Mouse (Mus musculus) monocyte, adult 2 months (primary cell): ENCODE measurements at regions not wholly inside any gene's neighbourhood (a gene's known extent, or its start where the extent isn't known, plus 50 kb on each side); places are given as distances from the start of the nearest gene placed in this dataset.
"Not testable (repeated sequence)": the region's sequence is repeated elsewhere in the genome, so short reads cannot be mapped to it uniquely, and the experiment has no call there.

ENCODE experiments used
- DNase-seq, 2 experiments: peaks; one replicate each; pipeline ENCODE4 v3.0.0; 2022; ENCODE audit warnings: low spot score in 2 of 2, low read depth in 1 of 2

DNA sequence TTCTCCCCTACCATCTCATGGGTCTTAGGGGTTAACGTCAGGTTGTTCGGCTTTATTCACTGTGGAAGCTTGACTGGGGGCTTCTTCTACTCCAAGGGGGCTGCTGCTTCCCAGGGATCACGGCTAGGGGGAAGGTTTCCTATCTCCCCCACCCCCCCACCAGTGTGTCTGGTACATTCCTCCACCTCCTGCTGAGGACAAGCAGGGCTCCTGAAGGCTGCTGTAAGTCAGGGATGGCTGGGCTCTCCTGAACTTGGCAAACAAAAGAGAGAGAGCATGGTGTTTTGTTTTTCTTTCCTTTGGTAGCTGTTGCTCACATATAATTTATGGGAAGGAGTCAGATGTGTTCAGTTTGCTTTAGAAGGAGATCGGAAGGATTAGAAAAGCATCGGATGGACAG is 54.7 kb upstream of the Commd3 start:
- no peak for DNase-seq

DNA sequence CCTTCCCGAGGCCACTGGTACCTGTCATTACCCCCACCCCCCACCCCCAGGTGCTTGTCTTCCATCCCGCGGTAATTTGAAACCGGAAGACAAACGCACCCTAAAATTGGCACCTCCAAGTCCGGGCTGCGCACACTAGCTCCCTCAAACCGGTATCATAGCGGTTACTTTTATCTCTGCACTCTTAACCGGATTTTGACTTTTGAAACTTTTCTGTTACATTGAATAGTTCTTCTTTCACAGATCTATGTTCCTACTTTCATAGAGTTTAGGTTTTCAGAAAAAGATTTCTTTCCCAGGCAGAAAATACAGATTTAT is 62.4 kb upstream of the Commd3 start:
- DNase-seq, result no peak

DNA sequence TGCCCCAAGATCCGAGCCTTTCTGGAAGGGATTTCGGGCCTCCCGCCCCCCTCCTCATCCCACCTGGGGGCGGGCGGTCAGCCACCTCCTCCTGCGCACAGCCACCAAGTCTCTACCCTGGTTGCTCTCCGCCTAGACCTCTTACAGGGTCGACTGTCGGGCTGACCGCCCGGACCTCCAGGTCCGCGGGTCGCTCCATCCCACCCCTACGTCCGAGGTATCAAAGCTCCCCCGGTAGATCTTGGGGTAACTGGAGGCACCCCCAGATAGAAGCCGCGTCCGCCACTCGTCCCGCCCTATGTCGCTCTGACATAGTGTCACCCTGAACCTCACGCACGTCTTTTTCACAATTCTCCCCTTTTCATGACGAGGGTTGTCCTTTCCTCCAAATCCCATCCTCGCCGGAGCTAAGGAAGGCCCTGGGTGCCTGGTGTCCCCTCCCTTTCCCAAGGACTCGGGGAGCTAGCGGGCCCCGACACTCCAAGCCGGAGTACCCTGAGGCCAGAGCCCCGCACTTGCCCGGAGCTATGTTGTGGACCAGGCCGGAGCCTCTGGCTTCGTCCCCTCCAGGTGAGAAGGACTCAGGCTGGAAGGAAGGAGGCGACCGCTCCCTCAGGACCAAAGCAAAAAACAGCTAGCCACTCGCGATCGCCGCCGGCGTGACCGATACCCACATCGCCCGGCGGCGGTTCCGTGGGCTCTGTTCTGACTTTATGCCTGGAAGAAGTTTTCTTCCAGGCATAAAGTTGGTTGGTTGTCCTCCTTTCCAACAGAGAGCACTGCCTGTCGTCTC is 62.9 kb upstream of the Commd3 start:
- DNase-seq, result no peak

DNA sequence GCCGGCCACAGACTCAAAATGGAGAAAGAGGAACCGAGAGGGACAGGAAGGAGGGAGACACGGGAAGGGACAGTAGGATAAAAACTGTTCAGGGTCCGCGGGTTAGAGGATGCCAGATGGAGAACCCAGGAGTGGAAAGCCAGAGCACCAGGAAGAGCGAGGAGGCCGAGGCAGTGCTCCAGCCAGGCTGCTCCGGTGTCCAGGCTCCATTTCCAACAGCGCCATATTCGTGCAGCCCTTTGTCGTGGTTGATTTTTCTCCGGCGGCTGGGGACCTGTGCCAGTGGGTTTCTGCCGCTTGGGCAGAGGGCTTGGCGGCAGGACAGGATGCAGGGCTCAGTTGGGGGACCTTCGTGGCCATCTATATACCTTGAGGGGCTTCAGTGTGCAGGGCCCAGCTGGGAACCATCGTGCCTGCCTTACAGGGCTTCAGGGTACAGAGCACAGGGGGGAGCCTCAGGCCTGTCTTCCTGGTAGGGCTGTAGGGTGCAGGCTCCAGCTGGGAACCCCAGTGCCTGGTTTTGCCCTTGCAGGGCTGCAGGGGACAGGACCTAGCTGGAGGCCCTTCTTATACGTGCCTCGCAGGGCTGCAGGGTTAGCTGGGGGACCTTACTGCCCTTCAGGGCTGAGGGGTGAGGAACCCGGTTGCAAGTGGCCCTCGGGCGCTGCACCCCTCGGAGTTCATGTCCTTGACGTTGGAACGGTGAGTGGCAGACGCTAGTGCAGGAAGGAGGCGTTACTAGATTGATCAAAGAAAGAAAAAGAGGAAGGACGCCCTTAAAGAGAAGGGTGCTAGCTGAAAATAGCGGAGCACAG is 63.7 kb upstream of the Commd3 start:
- peak in 1 of 2 experiments; percentile 30 for DNase-seq

DNA sequence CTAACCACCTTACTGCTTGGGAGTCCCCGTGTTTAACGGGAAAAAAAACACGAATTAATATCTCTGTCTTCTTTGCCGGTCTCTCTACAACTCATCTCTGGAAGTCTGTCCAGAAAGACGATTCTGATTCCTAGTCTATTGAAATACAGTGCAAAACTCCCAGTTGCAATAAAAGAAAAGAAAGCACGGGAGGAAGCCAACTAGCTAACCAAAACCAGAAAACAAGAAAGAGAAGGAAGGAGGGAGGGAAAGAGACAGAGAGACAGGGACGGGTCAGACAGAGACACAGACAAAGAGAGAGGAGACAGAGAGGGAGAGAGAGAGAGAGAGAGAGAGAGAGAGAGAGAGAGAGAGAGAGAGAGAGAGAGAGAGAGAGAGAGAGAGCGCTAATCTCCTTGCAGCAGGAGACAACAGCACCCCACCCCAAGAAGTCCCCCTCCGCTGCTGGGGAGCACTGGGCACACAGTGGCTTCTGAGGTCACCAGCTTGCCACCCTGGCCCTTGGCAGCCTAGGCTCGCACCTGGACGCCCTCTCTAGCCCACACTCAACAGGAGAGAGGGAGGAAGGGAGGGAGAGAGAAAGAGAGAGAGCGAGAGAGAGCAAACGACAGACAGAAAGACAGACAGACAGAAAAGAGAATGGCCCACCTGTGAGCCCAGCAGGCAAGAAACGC is 64.5 kb upstream of the Commd3 start:
- peak in 1 of 2 experiments; percentile 13 for DNase-seq

- no peak for DNase-seq
These were observed 65.1 kb upstream of the Commd3 start for GRCm38 (mm10) chr2:18607088-18607487.

DNA sequence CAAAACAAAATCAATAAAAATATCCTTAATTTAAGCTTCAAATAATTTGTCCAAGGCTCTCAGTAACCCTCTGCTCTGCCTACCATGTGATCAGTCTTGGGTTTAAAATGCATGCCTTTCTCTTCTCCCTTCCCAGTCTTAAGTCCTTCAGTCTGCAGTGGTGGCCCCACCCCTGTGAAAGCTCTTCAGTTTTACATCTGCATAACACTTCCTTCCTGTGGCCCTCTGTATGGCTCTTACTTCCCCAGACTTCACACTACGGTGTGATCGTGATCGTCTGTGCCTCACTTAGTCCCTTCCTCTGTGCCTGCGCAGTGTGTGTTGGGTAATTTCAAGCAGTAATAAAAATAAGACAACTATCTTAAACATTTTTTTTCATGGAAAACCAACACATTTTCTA is 80.0 kb upstream of the Commd3 start:
- DNase-seq, result no peak

DNA sequence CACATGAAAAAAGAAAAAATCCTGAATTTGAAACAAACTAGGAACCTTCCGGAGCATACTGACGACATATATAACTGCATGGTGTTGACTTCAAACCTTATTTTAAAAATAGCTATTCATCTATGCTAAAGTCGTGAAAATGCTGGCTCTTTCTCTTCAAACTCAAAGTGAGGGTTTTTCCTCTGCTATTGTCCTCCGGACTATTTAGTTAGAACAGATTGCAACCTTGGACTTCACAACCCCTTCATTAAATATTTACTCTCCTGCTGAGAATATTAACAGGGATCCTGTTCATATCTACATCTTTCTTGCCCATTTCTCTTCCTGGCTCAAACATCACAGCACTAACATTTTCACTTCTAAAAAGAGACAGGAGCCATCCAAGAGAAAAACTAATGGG is 84.0 kb upstream of the Commd3 start:
- DNase-seq, result no peak

- DNase-seq, result no peak
These were observed 84.4 kb upstream of the Commd3 start for GRCm38 (mm10) chr2:18587746-18588231.

DNA sequence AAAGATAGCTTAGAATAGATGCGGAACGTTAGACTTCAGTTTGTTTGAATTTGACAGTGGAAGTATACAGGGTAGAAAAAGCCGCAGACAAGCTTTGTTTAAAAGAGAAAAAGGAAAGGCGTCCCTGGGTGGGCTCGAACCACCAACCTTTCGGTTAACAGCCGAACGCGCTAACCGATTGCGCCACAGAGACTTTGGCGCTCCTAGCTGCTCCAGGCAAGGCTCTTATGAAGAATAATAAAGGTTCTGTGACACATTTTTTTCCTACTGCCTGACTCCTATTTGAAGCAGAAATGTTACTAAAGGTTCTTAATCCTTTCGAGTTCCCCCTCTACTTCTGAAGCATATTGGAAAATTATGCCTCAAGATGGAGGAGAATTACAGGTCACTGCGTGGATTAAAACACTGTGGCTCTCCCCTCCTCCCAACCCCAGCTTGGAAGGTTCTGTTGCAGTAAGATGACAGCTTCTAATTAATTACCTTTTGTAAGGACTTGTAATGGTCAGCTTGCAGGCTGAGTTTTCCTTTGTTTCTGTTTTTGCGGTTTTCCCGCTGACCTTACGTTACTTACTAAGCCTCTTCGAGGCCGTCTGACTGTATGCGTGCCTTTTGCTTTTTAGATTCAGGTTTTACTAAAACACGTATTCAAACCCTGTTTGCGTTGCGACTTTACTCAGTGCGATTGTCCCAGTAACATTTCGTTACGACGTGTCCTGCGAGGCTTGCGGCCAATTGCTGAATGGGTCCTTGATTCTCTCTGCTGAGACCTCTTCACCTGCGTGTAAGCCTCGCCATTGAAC is 85.1 kb upstream of the Commd3 start:
- DNase-seq, result peak; percentile 31 to 59

- DNase-seq, result no peak
These were observed 86.4 kb upstream of the Commd3 start for GRCm38 (mm10) chr2:18585564-18586336.

- DNase-seq, result no peak
These were observed 114.1 kb upstream of the Commd3 start for GRCm38 (mm10) chr2:18558133-18558532.

DNA sequence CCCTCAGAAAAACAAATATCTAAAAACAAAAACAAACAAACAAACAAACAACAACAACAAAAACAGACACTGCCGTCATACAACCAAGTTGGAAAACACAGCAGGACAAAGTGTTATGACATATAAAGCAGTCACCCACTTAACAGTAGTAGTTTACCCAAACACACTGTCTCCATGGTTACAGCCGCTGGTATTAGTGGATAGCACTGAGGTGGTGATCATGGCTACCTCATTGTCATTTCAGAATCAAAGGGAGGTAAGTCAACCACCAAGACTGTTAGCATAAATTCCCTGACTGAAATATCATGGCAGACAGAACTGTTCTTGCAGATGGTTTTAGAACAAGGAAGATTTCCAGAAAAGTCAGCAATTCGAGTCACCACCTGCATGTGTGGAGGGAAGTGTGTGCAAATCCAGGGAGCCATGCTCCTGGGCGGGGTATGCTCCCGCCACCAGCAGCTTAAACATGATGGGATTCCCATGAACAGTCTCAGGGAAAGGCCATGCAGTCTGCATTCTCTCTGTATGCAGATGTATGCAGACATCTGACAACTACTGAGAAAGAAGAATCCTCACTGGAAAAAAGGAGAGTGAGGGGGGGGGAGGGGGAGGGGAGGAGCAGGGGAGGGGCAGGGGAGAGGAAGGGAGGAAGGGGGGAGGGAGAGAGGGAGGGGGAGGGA is 124.1 kb upstream of the Commd3 start:
- DNase-seq, result no peak

DNA sequence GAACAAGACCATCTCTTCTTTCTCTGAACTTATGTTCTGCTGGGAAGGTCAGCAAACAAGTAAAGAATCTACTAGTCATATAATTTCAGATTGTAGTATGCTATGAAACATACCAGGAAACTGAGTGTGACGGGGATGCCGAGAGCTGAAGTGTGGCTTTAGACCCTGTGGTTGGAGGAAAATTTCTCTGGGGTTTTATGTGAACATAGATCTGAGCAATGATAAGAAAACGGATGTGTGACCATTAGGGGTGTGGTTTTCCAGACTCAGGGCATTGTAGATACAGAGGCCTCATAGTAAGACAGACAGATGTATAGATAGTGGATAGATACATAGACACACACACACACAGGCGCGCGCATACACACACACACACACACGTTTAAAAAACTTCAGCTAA is 131.8 kb upstream of the Dnajc1 start:
- DNase-seq, result no peak

- no peak for DNase-seq
These were observed 131.3 kb upstream of the Dnajc1 start for GRCm38 (mm10) chr2:18523911-18524310.

GRCm38 (mm10) chr2:18513435-18513834 is 120.8 kb upstream of the Dnajc1 start:
- no peak for DNase-seq

DNA sequence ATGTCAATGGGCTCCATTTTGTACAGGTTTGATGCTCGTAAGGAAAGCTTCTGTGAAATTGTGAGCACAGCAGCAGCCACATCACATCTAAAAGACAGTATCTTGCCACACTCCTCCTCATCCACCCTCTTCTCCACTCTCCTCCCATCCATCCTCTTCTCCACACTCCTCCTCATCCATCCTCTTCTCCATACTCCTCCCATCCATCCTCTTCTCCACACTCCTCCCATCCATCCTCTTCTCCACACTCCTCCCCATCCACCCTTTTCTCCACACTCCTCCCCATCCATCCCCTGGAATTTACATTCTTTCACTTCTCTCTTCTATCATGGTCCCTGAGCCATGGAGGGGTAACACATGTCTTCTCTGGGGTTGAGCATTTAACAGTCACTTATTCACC is 116.7 kb upstream of the Dnajc1 start:
- DNase-seq, result no peak

GRCm38 (mm10) chr2:18473361-18473771 is 80.7 kb upstream of the Dnajc1 start:
- DNase-seq, result no peak

DNA sequence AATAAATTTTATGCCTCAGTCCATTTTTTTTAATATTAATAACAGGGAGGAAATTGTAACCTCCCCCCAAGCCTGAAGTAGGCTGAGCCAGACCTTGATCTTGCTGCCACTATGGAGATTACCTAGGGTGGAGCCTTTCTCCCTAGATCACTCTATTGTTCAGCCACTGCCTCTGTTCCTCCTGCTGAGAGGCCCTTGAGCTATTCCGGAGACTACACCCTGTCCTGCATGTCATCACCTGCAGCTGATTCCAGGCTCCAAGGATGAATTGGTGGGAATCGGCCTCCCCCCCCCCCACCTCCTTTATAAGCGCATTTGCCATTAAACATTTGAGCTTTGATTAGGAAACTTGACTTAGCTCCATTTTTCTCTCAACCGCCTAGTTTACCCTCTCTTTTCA is 68.3 kb upstream of the Dnajc1 start:
- DNase-seq, result no peak

DNA sequence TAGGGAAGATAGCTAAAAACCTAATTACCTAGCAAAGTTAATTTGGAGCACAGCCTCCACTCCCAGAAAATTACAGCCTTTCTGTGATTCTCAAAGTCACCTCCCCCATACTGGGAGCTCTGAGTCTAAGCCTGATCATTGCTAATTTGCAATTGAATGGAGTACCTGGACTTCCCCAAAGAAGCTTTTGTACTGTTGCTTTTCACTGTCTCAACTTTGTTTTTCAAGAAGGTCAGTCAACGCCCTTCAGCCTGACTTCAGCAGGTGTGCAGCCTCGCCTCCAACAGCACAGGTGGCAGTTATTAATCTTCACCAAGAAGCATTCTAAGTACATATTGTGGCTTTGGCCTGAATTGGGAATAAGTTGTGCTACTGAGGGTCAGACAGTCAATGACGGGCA is 67.7 kb upstream of the Dnajc1 start:
- not testable (repeated sequence) for DNase-seq
